Mouse (Mus musculus): Measurements from ENCODE around the gene Boll. TPM values are rescaled to one million over a fixed set of nuclear protein-coding genes. Genes with fewer than 3 reads are reported as not detected.
A peak's percentile ranks its signal among the peaks of the same experiment; 100 is the strongest.
"Not testable (repeated sequence)": the region's sequence is repeated elsewhere in the genome, so short reads cannot be mapped to it uniquely, and the experiment has no call there.

The Boll gene
- polyA plus RNA-seq (2017; shearing (Covaris generic)), result 1 to 10 TPM in 1 of 3 experiments, under 1 TPM in 1, not detected in 1; 0.70 to 1.0 TPM

DNA sequence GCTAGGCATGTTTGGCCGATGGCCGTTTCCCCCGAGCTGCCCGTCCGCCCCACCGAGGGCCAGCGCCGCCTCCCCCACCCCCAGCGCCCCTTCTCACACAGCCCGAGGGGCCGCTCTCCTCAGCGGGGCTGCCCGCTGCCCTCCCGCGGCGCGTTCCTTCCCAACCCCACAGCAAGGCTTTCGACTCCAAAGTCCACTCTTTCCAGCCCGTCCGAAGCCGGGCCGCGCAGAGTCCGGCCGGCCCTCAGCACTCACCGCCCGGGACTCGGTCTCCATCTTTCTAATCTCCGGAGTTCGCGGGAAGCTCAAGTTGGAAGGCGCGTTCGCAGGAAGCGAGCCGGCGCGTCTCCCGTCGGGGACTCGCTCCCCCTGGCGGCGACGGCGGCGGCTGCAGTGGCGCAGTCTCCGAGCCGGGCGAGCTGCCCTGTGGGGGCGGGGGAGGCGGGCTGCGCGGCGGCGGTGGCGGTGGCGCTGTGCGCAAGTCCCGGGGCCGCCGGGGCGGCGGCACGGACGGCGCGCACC, at the start of gene Boll:
Gene Boll, minus strand, starts transcription at position 426 of the 522 bp plus-strand sequence.
- peak; percentile 76 for ATAC-seq

DNA sequence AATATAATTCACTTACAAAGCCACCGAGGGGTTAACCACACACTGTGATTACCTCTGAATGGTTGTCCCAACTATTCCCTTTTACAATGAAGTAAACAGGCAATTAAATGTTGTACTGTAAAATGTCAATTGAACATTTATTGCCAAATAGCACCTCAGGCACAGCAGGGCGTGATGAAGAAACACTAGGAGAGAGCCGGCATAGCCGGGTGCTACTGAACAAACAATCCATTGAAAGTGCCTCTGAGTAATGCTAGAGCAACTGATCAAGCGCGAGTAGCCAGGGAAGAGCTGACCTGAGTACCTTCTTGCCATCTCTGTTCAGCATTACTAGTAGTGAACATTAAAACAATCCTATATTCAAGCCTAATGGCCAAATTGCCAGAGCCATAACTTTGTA, 49.3 kb upstream of the Boll start:
- ATAC-seq, result no peak

DNA sequence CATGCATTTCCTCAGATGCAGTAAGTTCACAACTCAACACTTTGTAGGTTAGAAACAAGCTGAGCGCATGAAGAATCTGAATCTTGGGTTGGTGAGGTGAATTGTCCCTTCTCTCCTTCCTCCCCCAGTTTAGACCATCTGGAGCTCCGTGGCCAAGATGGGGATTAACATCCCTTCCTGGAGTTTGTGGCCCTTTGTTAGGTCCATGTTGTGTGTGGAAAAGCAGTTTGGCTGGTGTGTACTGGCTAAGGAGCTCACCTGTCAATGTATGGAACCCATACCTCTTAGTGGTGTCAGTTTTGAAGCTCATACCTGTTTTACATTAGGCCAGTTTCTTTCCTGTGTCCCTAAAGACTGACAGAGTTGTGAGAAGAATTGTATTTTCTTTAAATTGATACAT, 47.8 kb upstream of the Boll start:
- ATAC-seq, result no peak

DNA sequence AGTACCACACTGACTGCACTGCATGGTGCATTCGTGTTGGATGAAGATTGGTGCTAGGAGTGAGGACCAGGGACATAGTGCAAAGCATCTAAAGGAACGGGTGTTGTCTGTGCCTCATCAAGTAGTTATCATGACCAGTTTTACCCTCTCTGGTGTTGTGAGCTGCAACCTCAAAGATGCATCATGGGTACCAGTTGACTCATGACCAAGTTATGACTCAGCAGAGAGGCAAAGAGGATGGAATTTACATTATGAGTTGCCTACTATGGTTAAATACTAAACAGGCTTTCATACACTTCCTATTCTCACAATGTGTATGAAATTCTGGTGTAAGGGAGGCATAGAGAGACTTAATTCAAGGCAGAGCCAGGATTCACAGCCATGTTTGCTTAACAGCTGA, 47.4 kb upstream of the Boll start:
- ATAC-seq, result peak; percentile 12

DNA sequence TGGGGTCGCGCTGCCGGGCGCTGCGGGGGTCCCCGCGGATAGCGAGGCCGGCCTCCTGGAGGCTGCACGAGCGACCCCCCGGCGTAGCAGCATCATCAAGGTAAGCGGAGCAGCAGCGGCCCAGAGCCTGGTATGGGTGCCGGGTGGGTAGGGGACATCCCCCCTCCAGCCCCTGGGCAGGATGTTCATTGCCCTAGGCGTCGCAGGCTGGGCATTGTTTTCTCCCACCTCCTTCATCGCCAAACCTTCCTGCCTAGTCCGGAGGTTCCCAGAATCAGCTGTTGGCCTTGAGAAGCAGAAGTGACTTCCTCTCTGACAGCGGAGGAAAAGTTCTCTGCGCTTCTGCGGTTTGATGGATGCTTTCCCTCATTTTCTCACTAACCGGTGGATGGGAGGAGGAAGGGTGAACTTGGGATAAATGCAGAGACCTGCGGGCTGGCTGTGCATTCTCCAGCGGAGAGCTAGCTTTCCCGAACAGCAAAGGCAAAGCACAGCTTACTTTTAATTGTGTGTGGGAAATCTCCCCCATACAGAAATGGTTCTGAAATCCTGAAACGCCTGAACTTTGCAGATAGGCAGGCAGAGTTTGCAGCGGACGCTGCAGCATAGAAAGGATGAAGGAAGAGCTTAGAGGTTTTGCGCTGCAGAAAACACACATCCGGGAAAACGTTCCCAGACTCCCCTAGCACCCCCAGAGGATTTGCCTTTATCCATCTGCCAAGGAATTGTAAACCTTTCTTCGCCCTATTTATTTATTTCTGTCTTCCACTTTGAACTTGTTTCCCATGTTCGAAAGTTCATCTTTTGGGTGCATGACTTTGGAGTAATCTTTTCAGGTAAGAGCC, 43.5 kb upstream of the Boll start:
- peak; percentile 2 for ATAC-seq

DNA sequence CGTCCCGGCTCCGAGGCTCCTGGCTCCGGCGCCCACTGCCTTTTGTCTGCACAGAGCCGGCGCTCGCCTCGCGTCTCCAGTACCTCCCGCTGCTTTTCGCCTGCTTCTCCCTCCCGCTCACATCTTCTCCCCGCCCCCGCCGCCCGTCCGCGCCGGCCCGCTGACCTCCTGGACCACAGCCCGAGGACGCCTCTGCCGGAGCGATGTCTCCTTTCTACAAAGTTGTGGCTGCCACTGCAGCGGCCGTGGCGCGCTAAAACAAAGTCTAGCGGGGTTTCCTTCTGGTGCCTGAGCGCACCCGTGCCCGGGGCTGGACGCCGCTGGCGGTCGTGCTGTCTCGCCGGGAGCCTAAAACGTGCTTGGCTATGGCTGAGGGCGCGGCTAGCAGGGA, 42.7 kb upstream of the Boll start:
- ATAC-seq, result peak; percentile 6

DNA sequence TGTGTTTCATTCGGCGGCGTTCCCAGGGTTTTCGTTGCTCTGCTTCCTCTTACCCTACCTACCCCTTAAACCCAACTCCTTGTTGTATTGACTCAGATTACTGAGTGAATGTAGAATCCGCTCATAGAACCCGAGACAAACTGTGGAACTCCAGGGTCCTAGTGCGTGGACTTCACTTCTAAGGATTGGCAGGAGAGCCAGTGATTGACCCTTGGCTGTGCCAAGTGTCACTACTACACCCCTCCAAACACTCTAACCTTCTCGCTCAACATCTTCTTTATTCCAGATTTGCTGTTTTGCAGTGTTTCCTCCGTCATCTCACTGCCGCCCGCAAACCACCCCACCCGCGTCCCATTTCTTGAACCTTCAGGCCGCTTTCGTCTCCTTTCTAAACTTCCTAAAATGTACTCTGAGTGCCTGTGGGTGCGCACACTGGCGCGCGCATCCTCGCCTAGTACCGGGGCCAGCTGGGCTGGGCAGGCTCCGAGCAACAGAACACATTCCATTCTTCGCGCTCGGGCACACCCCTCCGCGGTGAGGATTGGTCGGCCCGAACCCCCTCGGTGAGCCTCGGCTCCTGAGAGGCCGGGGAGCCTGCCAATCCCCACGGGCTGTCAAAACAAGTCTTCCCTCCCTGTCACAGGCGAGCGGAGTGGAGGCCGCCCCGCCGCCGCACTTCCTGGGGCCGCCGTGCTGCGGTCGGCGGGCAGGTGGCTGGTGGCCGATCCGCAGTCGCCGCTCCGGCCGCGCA, 42.2 kb upstream of the Boll start, which contains the start of gene Plcl1:
Gene Plcl1, plus strand, starts transcription at position 650 of the 751 bp plus-strand sequence.
- ATAC-seq, result peak; percentile 96

DNA sequence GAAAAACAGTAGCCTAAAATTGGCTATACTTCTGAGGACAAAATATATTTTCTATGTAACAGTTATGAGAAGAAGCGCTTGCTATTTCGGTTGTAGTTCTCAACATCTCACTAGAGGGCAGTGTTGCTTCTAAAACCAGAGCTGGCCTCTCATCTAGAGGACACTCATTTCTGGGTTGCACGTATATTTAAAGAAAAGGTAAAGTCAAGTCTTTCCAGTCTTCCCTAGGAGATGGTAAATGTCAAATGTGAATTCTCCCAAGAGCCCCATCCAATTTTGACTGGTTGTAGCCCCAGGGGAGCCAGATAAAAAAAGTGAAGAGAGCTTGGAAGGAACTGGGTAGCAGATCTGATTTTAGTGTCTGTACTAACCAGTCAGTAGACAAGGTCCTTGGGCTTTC, 41.2 kb upstream of the Boll start:
- ATAC-seq, result peak; percentile 27

DNA sequence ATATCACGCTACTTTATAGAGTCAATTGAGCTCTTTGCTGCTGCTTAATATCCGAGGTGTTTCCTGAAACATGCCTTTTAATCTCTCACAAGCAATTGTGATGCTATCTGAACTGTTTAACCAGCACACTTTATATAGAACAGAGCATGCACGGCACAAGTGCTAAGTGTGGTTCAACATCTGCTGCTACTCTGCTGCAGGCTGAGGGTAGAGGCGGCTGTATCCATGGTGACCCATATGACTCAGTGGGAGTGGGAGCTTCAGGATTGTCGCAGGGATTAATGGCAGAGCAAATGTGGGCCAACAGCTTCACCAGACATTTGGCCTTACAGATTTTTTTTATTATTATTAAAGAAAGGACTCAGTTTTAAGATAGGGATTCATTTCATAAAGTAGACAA, 36.6 kb upstream of the Boll start:
- no peak for ATAC-seq

DNA sequence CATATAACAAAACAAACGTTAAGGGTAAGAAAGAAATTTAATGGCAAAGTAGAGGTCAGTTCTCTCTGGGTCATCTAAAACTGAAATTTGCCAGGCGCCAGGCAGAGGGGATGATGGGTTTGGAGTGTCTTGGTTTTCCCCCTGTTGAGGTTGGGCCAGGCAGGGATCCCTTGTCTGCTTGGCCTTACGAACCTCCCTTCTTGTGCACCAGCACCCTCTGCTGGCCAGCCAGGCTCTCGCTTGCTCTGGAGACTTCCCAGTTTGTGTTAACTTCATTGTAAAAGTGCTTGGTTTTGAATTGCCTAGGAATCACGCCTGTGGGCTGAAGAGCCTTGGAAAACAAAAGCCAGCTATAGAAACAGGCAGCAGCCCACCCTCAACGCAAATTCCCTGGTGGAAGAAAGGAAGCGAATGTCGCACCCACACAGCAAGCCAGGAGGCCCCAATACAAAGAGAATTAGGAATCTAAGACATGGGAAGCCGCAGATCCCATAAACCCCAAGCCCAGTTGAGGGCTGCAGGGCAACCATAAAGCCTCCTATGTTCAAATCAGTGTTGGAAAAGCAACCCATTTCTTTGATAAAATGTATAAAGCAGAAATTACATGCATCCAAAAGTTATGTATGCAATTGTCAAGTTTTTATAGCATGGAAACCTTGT, 20.0 kb upstream of the Boll start:
- peak; percentile 82 for ATAC-seq

DNA sequence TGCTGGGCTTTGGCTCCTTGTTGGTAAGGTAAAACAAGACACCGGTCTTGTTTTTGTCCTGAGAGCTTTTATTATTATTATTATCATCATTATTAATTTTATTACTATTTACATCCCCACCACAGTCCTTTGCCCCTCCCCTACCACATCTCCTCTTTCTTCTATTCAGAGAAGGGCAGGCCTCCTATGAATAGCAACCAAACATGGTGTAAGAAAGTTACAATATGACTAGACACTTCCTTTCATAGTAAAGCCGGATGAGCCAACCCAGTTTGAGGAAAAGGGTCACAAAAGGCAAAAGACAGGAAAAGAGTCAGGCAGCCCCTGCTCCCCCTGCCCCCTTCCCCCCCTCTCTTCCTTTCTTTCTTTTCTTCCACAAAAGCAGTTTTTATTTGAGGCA, 17.3 kb upstream of the Boll start:
- ATAC-seq, result no peak

DNA sequence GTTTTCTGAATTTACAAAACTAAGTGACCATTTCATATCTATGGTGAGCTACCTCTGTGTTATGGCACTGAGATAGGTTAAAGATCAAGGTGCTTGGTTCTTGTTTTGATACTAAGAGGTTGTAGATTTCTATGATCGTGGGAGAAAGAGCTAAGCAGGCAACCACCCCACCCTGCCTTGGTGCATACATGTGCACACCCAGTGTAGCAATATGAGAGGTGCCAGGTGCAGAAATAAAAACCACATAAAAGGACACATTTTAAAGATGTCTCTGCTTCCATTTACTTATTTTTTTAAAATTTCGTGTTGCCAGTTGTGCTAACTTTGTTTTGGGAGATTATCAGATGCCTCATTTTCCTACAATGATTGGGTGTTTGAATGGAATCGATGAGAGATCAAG, 9.4 kb upstream of the Boll start:
- ATAC-seq, result no peak

DNA sequence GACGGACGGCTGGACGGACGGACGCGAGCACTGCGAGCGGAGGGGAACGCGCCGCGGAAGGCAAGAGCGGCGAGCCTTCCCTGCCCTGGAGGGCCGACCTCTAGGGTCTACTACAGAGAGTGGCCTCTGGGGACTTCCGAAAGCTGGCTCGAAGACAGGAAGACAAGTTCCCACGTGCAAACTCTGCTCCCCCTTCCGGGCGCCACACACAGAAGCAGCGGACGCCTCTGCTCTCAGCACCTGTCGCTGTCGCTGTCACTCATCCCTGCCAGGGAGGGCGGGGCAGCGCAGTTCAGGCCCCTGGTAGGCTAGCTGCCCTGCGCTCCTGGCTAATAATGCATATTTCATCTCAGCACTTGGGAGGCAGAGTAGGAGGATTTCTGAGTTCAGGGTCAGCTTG, 317 bp upstream of the Boll start:
- ATAC-seq, result peak; percentile 99

DNA sequence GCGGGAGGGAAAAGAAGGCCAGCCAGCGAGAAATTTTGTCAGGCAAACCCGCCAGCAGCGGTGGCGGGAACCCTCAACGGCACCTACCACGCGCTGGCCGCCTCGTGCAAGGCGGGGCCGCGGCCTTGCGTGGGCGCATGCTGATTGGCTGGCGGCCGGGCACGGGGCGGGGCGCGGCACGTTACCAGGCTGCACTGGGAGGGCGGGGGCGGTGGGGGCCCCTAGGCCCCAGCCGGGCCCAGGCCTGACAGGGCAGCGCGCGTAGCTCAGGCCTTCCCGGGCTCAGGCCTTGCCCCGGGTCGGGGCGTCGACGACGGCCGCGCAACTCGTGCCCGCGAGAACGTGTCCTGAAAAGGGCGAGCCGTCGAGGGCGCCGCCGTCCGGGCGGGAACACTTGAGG, 635 bp downstream of the Boll start:
- ATAC-seq, result no peak

DNA sequence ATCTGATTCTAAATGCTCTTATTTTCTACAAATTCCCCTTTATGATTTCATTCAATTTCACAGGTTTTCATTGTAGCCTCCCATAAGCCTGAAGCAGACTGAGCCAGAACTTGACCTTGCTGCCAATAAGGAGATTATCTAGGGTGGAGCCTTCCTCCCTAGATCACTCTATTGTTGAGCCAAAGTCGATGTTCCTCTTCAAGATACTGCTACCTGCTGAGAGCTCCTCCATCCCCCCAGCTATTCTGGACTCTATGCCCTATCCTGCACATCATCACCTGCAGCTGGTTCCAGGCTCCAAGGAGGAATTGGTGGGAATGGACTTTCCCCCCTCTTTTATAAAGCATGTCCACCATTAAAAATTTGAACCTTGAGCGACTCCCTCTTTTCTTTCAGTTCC, 11.4 kb downstream of the Boll start:
- not testable (repeated sequence) for ATAC-seq

DNA sequence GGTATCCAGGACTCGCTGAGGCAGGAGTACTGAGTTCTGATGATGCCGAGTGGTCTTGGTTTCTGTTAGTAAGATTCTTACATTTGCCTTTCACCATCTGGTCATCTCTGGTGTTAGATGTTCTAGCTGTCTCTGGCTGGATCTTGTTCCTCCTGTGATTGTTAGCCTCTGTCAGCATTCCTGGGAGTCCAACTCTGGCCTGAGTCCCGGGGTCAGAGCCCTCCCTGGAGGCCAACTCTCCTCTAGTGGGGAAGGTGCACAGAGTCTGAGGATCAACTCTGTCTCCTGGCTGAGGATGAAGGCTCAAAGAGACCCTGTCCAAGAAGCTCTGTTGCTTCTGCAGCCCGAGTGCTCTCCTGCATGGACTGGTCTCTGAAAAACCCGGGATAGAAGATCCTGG, 37.8 kb downstream of the Boll start:
- ATAC-seq, result not testable (repeated sequence)

DNA sequence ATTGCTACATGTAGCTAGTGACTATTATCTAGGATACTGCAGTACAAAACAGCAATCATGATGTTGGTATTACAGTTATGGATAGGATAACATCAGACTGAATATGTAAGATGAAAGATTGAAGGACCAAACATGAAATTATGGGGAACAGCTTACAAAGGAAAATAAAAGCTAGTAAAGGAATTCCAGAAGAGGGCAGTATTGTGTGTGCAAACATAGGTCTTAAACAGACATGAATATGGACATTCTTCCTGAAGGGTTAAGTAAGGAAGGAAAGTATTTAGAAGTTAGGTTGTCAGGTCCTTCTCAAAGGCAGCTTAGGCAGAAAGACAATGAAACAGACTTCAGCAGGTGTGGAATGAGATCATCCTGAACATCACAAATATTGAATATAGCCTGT, 62.2 kb downstream of the Boll start:
- no peak for ATAC-seq

DNA sequence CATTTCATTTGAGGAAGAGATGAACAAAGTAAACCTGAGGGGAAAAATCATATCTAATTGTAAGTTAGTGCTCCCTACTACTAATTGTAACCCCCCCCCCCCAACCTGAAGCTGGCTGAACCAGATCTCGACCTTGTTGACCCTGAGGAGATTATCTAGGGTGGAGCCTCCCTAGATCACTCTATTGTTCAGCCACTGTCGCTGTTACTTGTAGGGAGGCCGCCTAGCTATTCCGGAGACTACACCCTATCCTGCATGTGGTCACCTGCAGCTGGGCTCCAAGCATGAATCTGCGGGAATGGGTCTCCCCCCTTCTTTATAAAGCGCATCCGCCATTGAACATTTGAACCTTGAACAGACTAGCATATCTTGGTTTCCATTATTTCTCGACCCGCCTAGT, 84.2 kb downstream of the Boll start:
- no peak for ATAC-seq

DNA sequence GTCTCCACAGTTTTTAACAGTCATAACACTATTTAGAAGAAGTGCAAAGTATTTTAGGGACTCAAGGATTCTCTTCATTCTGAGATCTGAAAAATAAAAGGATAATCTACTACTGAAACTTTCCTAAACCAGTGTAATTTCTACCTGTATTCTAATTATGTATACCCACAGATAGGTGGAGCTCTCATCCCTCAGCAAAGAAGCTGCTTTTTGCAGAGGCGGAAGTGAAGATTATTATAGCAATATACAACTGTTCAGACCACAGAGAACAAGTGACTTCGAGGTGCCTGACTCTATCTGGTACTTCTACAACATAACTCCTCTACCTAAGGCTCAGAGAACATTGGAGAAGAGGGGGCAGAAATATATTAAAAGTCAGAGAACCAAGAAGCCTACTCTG, 97.8 kb downstream of the Boll start:
- ATAC-seq, result no peak

DNA sequence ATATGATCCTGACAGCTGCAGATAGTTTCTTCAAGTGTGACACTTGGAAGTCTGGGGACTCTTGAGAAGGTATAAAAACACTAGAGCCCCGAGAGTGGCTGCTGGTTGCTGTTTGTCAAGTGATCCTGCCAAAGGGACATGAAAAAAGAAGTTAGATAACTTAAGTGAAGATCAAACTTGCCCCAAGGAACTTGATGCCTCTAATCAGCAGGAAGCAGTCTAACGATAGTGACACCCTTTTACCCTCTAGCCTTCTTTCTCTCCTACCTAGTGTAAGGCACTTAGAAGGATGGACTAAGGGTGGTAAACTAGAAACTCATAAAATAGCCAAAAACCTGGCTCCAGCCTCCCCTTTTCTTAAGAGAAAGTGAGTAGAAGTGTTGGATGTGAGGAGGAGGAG, 98.9 kb downstream of the Boll start:
- no peak for ATAC-seq

DNA sequence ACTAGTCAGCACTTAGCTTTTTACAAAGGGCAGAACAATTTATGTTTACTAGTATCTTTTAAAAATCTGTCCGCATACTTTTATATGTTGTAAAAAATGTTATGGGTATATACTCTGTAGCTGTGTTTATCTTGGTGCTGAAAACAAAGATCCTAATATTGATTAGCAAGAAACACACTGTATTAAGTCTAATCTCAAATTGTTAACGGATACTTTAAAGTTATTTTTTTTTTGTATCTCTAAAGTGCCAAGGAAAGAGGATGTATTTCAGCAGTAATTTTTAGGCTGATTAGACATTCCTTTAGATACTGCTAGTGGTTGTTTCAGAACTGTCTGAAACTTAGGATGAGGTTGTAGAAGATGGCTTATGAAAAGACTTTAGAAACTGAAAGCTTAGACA, 116.9 kb downstream of the Boll start:
- no peak for ATAC-seq

DNA sequence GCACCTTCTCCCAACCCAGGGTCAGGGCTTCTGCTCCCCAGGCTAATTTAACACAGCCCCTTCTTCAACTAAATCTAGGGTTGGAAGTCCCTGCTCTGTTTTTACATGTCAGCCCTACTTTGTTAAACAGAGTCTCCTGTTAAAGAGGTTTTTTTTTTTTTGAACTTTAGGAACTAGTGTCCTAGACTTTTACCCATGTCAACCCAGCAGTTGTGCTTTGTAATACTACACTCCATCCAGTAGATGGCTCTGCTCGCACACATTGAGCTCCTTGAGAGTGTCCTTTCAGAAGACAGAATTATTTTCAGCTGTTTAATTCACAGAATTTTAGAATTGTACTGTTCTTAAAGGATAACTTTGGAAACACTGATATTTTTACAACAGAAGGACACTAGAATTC, 124.0 kb downstream of the Boll start:
- ATAC-seq, result peak; percentile 49

DNA sequence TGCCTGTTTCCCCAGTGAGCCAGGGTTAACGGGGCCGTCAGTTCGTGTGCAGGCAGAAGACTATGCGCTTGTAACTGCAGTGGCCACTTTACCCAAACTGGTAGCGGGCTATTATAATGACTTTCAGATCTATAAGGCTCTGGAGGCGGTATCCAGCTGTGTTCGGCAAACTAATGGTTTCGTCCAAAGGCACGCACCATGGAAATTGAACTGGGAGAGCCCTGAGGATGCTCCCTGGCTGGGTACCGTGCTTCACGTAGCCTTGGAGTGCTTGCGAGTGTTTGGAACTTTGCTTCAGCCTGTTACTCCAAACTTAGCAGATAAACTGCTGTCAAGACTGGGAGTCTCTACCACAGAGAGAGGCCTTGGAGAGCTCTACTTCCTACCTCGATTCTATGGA, 124.8 kb downstream of the Boll start:
- no peak for ATAC-seq

Data from inflammation-experienced regulatory T-cells, adult 6 months (primary cell).